Mouse (Mus musculus): ENCODE results near the gene Ocln.

DNA sequence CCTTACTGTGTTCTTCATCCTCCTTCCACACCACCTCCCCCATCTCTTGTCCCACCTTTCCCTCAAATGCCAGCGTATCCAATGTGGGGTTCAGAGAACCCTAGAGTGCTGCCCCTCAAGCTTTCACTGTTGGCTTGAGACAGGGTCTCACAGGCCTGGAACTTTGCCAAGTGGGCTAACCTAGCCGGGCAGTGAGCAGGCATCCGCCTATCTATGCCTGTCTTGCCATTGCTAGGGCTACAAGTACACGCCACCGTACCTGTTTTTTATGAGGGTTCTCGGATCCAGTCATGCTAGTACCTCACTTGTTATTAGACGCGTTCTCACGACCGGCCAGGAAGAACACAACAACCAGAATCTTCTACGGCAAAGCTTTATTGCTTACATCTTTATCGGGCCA is 36.1 kb upstream of the Ocln start:
- TF ChIP-seq POLR2A (IDR thresholded peaks at IDR 0.05; ENCODE audit: low read depth, low read length) (no peak), CTCF (IDR thresholded peaks at IDR 0.05; ENCODE audit: extremely low read depth, insufficient read length, insufficient replicate concordance, low read depth, low read length) (no peak)

Data from small intestine, adult 2 months (tissue).